Mouse (Mus musculus) liver, adult 2 months (tissue): Measurements from ENCODE around the gene Bco1. TPM values are rescaled to one million over a fixed set of nuclear protein-coding genes. Genes with fewer than 3 reads are reported as not detected.

Experiments used
- DNase-seq: peaks from one replicate; pipeline ENCODE4 v3.0.0-alpha.2; 2011; ENCODE audit warnings: low read depth, low spot score; ENCODE audit errors: extremely low read depth
- H3K27ac ChIP-seq: fragments of 200-500 bp; replicated peaks from 2 replicates; pipeline ENCODE4 v1.5.1; 2012; ENCODE audit warnings: low read depth, mild to moderate bottlenecking, control low read depth, inconsistent platforms, low read length; ENCODE audit not compliant: insufficient read depth
- H3K27me3 ChIP-seq: fragments of 200-500 bp; 2 replicates; pipeline ENCODE4 v1.6.1; 2012; ENCODE audit warnings: mild to moderate bottlenecking, moderate library complexity, low read length, inconsistent platforms; ENCODE audit not compliant: control insufficient read depth, insufficient read depth
- H3K36me3 ChIP-seq: fragments of 200-500 bp; 2 replicates; pipeline ENCODE4 v1.6.1; 2012; ENCODE audit warnings: low read length, inconsistent platforms; ENCODE audit not compliant: control insufficient read depth, insufficient read depth
- H3K4me1 ChIP-seq: fragments of 200-500 bp; 2 replicates; pipeline ENCODE4 v1.6.1; 2011; ENCODE audit warnings: low read length; ENCODE audit not compliant: control insufficient read depth, insufficient read depth
- H3K4me3 ChIP-seq: fragments of 200-500 bp; 2 replicates; pipeline ENCODE4 v1.5.1; 2011; ENCODE audit warnings: low read depth, mild to moderate bottlenecking, control low read depth, low read length, moderate library complexity; ENCODE audit not compliant: insufficient read depth
- H3K79me2 ChIP-seq: fragments of 200-500 bp; 2 replicates; pipeline ENCODE4 v1.6.1; 2012; ENCODE audit warnings: inconsistent platforms, mild to moderate bottlenecking, low read length, moderate library complexity; ENCODE audit not compliant: control insufficient read depth, insufficient read depth
- H3K9ac ChIP-seq: fragments of 200-500 bp; 2 replicates; pipeline ENCODE4 v1.6.1; 2012; ENCODE audit warnings: low read depth, mild to moderate bottlenecking, control low read depth, inconsistent platforms, low read length
- CTCF ChIP-seq: fragments of 200-500 bp; IDR thresholded peaks from 2 replicates; pipeline ENCODE4 v1.5.1; 2011; ENCODE audit warnings: low read depth, low read length, control low read depth
- POLR2A ChIP-seq: fragments of 200-500 bp; IDR thresholded peaks from 2 replicates; pipeline ENCODE4 v1.6.1; 2011; ENCODE audit warnings: low read length, control low read depth; ENCODE audit not compliant: insufficient read depth; ENCODE audit errors: extremely low read depth
- WGBS: fragments of 180-500 bp; shearing (Covaris S2); methylation state at CpG from one replicate; pipeline ENCODE4 v1.1.7; 2018; 5-methylcytosine and 5-hydroxymethylcytosine counted together
- polyA plus RNA-seq: library from polyadenylated mRNA; depleted of rRNA; stranded (reverse); fragments of >200 nt; gene quantifications from 2 replicates; pipeline ENCODE4 v1.2.3, GENCODE M21; 2012
- total RNA-seq: library from RNA; depleted of rRNA; stranded (reverse); fragments of >200 nt; gene quantifications from 2 replicates; pipeline ENCODE4 v1.2.3, GENCODE M21; 2014

Gene Bco1
- total and polyA plus RNA-seq, 2 experiments, result 4.0 to 7.2 TPM

GRCm38 (mm10) chr8:117068294-117068693 lies 27.4 kb upstream of the Bco1 start:
- Histone ChIP-seq H3K27me3 (no peaks in the 10 kb centered on the region), H3K4me1 (no peaks in the 10 kb centered on the region), H3K79me2 (no peaks in the 10 kb centered on the region), H3K27ac (no peak overlapping the region), H3K9ac (no peak overlapping the region), H3K36me3 (no peaks in the 10 kb centered on the region), H3K4me3 (no peak overlapping the region)
- no peak for DNase-seq
- TF ChIP-seq CTCF (no peak), POLR2A (no peak)
- WGBS, result 68% methylated on average over 13 of the region's 13 CpGs

GRCm38 (mm10) chr8:117069708-117070107 lies 25.9 kb upstream of the Bco1 start:
- Histone ChIP-seq H3K4me3 (no peak overlapping the region), H3K27me3 (no peaks in the 10 kb centered on the region), H3K9ac (no peak overlapping the region), H3K4me1 (no peaks in the 10 kb centered on the region), H3K27ac (no peak overlapping the region), H3K36me3 (no peaks in the 10 kb centered on the region), H3K79me2 (no peaks in the 10 kb centered on the region)
- TF ChIP-seq POLR2A (no peak), CTCF (peak; percentile 24)
- 90% methylated on average over 1 of the region's 1 CpGs for WGBS
- DNase-seq, result no peak

GRCm38 (mm10) chr8:117074350-117075182 lies 21.1 kb upstream of the Bco1 start:
- no peak overlapping the region for H3K27ac ChIP-seq
- no peak overlapping the region for H3K9ac ChIP-seq
- no peaks in the 10 kb centered on the region for H3K79me2 ChIP-seq
- H3K27me3 ChIP-seq, result no peaks in the 10 kb centered on the region
- no peak for DNase-seq
- TF ChIP-seq CTCF (no peak), POLR2A (no peak)
- H3K36me3 ChIP-seq, result no peaks in the 10 kb centered on the region
- 80% methylated on average over 10 of the region's 10 CpGs for WGBS
- no peaks in the 10 kb centered on the region for H3K4me1 ChIP-seq
- no peak overlapping the region for H3K4me3 ChIP-seq

GRCm38 (mm10) chr8:117078367-117078926 lies 17.2 kb upstream of the Bco1 start:
- no peaks in the 10 kb centered on the region for H3K4me1 ChIP-seq

GRCm38 (mm10) chr8:117079652-117080051 lies 16.0 kb upstream of the Bco1 start:
- Histone ChIP-seq H3K4me1 (no peaks in the 10 kb centered on the region), H3K27ac (no peak overlapping the region), H3K36me3 (no peaks in the 10 kb centered on the region), H3K27me3 (0 out of 2 replicates have a peak, but pooled peaks cover 7% of the 10 kb centered on the region), H3K79me2 (no peaks in the 10 kb centered on the region), H3K9ac (no peak overlapping the region), H3K4me3 (no peak overlapping the region)
- 84% methylated on average over 14 of the region's 14 CpGs for WGBS
- DNase-seq, result no peak
- TF ChIP-seq CTCF, result no peak
- no peak for TF ChIP-seq POLR2A

More at GRCm38 (mm10) chr8:117078367-117078926, 17.2 kb upstream of the Bco1 start:
- TF ChIP-seq POLR2A (no peak), CTCF (no peak)
- 79% methylated on average over 7 of the region's 7 CpGs for WGBS
- Histone ChIP-seq H3K36me3 (no peaks in the 10 kb centered on the region), H3K79me2 (no peaks in the 10 kb centered on the region), H3K27ac (no peak overlapping the region), H3K27me3 (0 out of 2 replicates have a peak, but pooled peaks cover 7% of the 10 kb centered on the region), H3K9ac (no peak overlapping the region), H3K4me3 (no peak overlapping the region)
- DNase-seq, result no peak
